Mouse (Mus musculus) embryonic facial prominence, embryonic 10.5 days (tissue): Measurements from ENCODE around the gene Aebp2. TPM values are rescaled to one million over a fixed set of nuclear protein-coding genes. Genes with fewer than 3 reads are reported as not detected.
A peak's percentile ranks its signal among the peaks of the same experiment; 100 is the strongest.

Experiments
- DNase-seq: peaks from one replicate; pipeline ENCODE4 v3.0.0-alpha.2; 2017; ENCODE audit warnings: low spot score
- H3K27ac ChIP-seq: fragments of 300-500 bp; sonication (generic); replicated peaks from 2 replicates; pipeline ENCODE4 v1.5.1; 2016; ENCODE audit warnings: mild to moderate bottlenecking
- H3K27me3 ChIP-seq: fragments of 300-500 bp; sonication (generic); replicated peaks from 2 replicates; pipeline ENCODE4 v1.6.1; 2016; ENCODE audit warnings: low read depth, mild to moderate bottlenecking; ENCODE audit not compliant: poor library complexity, severe bottlenecking
- H3K36me3 ChIP-seq: fragments of 300-500 bp; sonication (generic); replicated peaks from 2 replicates; pipeline ENCODE4 v1.6.1; 2016; ENCODE audit warnings: mild to moderate bottlenecking, moderate library complexity
- H3K4me1 ChIP-seq: fragments of 300-500 bp; sonication (generic); 2 replicates; pipeline ENCODE4 v1.6.1; 2016
- H3K4me3 ChIP-seq: fragments of 300-500 bp; sonication (generic); 2 replicates; pipeline ENCODE4 v1.5.1; 2016; ENCODE audit warnings: mild to moderate bottlenecking, moderate library complexity
- H3K9me3 ChIP-seq: fragments of 300-500 bp; sonication (generic); 2 replicates; pipeline ENCODE4 v1.6.1; 2016; ENCODE audit warnings: mild to moderate bottlenecking
- WGBS: fragments of 180-500 bp; shearing (Covaris S2); methylation state at CpG from one replicate; pipeline ENCODE4 v1.1.7; 2016; 5-methylcytosine and 5-hydroxymethylcytosine counted together
- polyA plus RNA-seq: library from polyadenylated mRNA; unstranded; fragments of >200 nt; fragmentation: Nextera tagmentation; extraction: Ambion mirVana; gene quantifications from 2 replicates; pipeline ENCODE4 v1.2.1, GENCODE M21; 2016

The Aebp2 gene
- polyA plus RNA-seq, 1 experiment from 2014 or later = 9.4 TPM

- no peak for DNase-seq
- WGBS = 88% methylated on average over 16 of the region's 16 CpGs
- H3K27ac ChIP-seq = no peak overlapping the region
- H3K27me3 ChIP-seq = no peaks in the 10 kb centered on the region
- no peaks in the 10 kb centered on the region for H3K9me3 ChIP-seq
- H3K4me1 ChIP-seq = peaks cover 7% of the 10 kb centered on the region; the same call in 1 of the 2 replicates
- H3K4me3 ChIP-seq = no peak overlapping the region
- no peaks in the 10 kb centered on the region for H3K36me3 ChIP-seq
Observed at GRCm38 (mm10) chr6:140689617-140690404, 67.3 kb downstream of the Aebp2 start.

- H3K27ac ChIP-seq = no peak overlapping the region
- H3K4me3 ChIP-seq = no peak overlapping the region
- WGBS = 89% methylated on average over 6 of the region's 6 CpGs
- DNase-seq = no peak
- H3K36me3 ChIP-seq = no peaks in the 10 kb centered on the region
- peaks cover 7% of the 10 kb centered on the region; the same call in 1 of the 2 replicates for H3K4me1 ChIP-seq
- no peaks in the 10 kb centered on the region for H3K27me3 ChIP-seq
- no peaks in the 10 kb centered on the region for H3K9me3 ChIP-seq
Observed at GRCm38 (mm10) chr6:140692160-140692559, 69.7 kb downstream of the Aebp2 start.

- Histone ChIP-seq H3K4me3 (no peak overlapping the region), H3K27ac (no peak overlapping the region), H3K9me3 (no peaks in the 10 kb centered on the region), H3K4me1 (peaks cover 2% of the 10 kb centered on the region; the same call in 1 of the 2 replicates), H3K36me3 (no peaks in the 10 kb centered on the region), H3K27me3 (no peaks in the 10 kb centered on the region)
- 81% methylated on average over 12 of the region's 12 CpGs for WGBS
- no peak for DNase-seq
Observed at GRCm38 (mm10) chr6:140696192-140696879, 73.9 kb downstream of the Aebp2 start.

DNA sequence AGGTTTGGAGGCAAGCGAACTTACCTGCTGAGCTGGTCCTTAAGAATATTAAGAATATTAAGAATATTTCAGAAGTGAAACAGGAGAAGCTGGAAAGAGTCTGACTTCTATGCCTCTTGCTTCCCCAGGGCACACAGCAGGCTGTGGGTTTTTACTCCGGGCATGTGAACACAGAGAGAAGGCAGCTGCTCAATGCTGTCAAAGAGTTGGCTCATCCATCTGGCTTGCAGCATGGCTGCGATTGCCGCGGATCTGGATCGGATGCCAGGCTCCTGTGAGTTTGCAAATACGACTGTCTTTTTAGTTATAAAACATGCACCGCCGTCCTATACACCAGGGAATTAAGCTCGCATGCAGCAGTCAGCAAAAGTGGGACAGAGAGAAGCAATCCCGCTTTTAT lies 75.5 kb downstream of the Aebp2 start:
- no peak for DNase-seq
- Histone ChIP-seq H3K36me3 (no peaks in the 10 kb centered on the region), H3K4me3 (no peak overlapping the region), H3K27ac (no peak overlapping the region), H3K27me3 (no peaks in the 10 kb centered on the region), H3K9me3 (no peaks in the 10 kb centered on the region), H3K4me1 (no peaks in the 10 kb centered on the region)
- WGBS = 92% methylated on average over 11 of the region's 11 CpGs

GRCm38 (mm10) chr6:140698596-140698995 lies 76.1 kb downstream of the Aebp2 start:
- Histone ChIP-seq H3K27me3 (no peaks in the 10 kb centered on the region), H3K4me1 (no peaks in the 10 kb centered on the region), H3K4me3 (no peak overlapping the region), H3K9me3 (no peaks in the 10 kb centered on the region), H3K36me3 (no peaks in the 10 kb centered on the region), H3K27ac (no peak overlapping the region)
- WGBS = 89% methylated on average over 1 of the region's 1 CpGs
- DNase-seq = no peak

DNA sequence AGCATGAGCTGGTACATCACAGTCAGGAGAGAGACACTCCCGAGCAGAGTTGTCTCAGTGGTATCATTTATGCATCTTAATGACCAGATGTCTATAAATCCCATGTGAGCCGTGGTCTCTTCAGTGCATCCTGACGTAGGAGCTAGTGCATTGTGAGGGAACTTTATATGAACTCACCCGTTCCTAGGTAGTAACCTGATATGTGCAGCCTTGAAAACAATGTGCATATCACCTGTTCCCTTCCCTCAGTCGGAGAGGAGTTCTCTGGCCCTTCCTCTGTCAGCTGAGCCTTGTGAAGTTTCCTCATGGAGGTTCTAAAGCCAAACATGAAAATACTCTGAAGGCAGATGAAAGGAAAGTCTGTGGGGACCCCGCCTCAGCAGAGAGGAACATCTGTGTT lies 78.8 kb downstream of the Aebp2 start:
- Histone ChIP-seq H3K27ac (no peak overlapping the region), H3K36me3 (no peaks in the 10 kb centered on the region), H3K9me3 (no peaks in the 10 kb centered on the region), H3K4me3 (no peak overlapping the region), H3K4me1 (no peaks in the 10 kb centered on the region), H3K27me3 (no peaks in the 10 kb centered on the region)
- DNase-seq = no peak
- WGBS = 79% methylated on average over 6 of the region's 6 CpGs

DNA sequence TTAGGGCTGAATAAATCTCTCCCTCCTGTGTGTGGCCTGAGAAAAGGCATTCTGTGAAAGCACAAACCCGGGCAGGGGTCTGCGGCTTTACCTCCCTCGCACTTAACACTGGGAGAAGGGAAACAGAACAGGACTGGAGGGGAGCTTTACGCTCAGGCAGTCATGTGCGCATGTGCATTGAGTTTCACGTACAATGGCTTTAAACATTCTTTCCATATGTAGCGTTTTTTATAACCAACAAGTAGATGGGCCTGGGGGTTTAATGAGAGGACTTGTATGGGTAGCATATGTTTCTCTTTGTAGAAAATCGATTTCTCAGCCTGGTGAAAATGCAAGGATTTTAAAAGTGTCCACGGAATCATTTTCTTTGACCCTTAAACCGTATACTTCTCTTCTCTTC lies 82.7 kb downstream of the Aebp2 start:
- Histone ChIP-seq H3K4me3 (no peak overlapping the region), H3K9me3 (no peaks in the 10 kb centered on the region), H3K36me3 (no peaks in the 10 kb centered on the region), H3K27ac (no peak overlapping the region), H3K4me1 (peaks cover 19% of the 10 kb centered on the region), H3K27me3 (no peaks in the 10 kb centered on the region)
- DNase-seq = no peak
- WGBS = 81% methylated on average over 10 of the region's 10 CpGs

GRCm38 (mm10) chr6:140706056-140706455 lies 83.6 kb downstream of the Aebp2 start:
- Histone ChIP-seq H3K4me3 (no peak overlapping the region), H3K27ac (no peak overlapping the region), H3K4me1 (peaks cover 19% of the 10 kb centered on the region), H3K36me3 (no peaks in the 10 kb centered on the region), H3K27me3 (no peaks in the 10 kb centered on the region), H3K9me3 (no peaks in the 10 kb centered on the region)
- no peak for DNase-seq
- WGBS = 93% methylated on average over 5 of the region's 5 CpGs

- Histone ChIP-seq H3K9me3 (no peaks in the 10 kb centered on the region), H3K4me1 (peaks cover 19% of the 10 kb centered on the region), H3K27me3 (no peaks in the 10 kb centered on the region), H3K36me3 (no peaks in the 10 kb centered on the region), H3K4me3 (no peak overlapping the region), H3K27ac (no peak overlapping the region)
- DNase-seq = no peak
- WGBS = 73% methylated on average over 10 of the region's 10 CpGs
Observed at GRCm38 (mm10) chr6:140708059-140708458, 85.6 kb downstream of the Aebp2 start.

GRCm38 (mm10) chr6:140709415-140710107 lies 87.1 kb downstream of the Aebp2 start:
- peaks cover 19% of the 10 kb centered on the region for H3K4me1 ChIP-seq
- H3K36me3 ChIP-seq = no peaks in the 10 kb centered on the region
- H3K9me3 ChIP-seq = no peaks in the 10 kb centered on the region
- DNase-seq = peak; percentile 33
- no peak overlapping the region for H3K27ac ChIP-seq
- WGBS = 49% methylated on average over 6 of the region's 6 CpGs
- no peak overlapping the region for H3K4me3 ChIP-seq
- H3K27me3 ChIP-seq = peaks cover 8% of the 10 kb centered on the region; the same call in 1 of the 2 replicates

DNA sequence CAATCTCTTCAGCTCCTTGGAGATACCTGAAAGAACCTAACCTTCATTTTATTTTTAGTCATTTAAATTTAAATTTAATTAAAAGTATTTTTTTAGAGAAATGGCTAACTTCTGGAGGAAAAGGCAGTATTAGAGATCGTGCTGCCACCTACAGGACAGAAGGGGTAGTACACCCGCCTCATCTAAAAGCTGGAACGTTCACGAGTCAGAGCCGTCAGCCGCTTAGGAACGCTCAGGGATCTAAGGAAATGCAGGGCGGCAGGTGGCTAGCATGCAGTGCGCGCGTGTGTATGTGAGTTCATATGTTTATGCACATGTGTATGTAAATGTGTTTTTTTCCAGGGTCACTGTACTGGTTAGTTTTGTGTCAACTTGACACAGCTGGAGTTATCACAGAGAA lies 90.3 kb downstream of the Aebp2 start:
- H3K36me3 ChIP-seq = no peaks in the 10 kb centered on the region
- peaks cover 16% of the 10 kb centered on the region for H3K4me1 ChIP-seq
- no peak overlapping the region for H3K4me3 ChIP-seq
- no peak overlapping the region for H3K27ac ChIP-seq
- H3K27me3 ChIP-seq = peaks cover 8% of the 10 kb centered on the region; the same call in 1 of the 2 replicates
- WGBS = 10% methylated on average over 11 of the region's 11 CpGs
- H3K9me3 ChIP-seq = no peaks in the 10 kb centered on the region
- peak; percentile 64 for DNase-seq

- Histone ChIP-seq H3K27ac (no peak overlapping the region), H3K27me3 (peaks cover 8% of the 10 kb centered on the region; the same call in 1 of the 2 replicates), H3K4me3 (no peak overlapping the region), H3K36me3 (no peaks in the 10 kb centered on the region), H3K4me1 (0 out of 2 replicates have a peak, but pooled peaks cover 3% of the 10 kb centered on the region), H3K9me3 (no peaks in the 10 kb centered on the region)
- 25% methylated on average over 10 of the region's 10 CpGs for WGBS
- DNase-seq = peak; percentile 80
Observed at GRCm38 (mm10) chr6:140714905-140715365, 92.5 kb downstream of the Aebp2 start.
